Mouse (Mus musculus): ENCODE measurements at regions not wholly inside any gene's neighbourhood (a gene's known extent, or its start where the extent isn't known, plus 50 kb on each side); places are given as distances from the start of the nearest gene placed in this dataset.
A peak's percentile ranks its signal among the peaks of the same experiment; 100 is the strongest.
"Not testable (repeated sequence)": the region's sequence is repeated elsewhere in the genome, so short reads cannot be mapped to it uniquely, and the experiment has no call there.

DNA sequence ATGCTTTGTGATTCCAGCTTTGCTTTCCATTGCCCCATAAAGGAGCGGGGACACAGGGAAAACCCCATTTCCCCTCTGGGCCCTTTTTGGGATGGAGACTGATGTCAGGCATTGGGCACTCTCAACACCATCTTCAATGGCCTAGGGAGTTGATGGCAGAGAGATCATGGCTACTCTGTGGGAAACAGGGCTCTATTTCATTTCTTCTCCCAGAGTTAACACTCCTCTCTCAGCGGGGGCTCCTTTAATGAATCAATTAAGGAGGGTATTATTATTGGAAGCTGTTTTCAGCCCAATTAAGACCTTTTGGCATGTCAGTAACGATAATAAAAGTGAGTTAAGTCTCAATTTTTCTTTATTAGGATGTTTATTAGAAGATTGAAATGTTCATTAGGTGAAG lies 250.4 kb downstream of the Sec16b start:
- DNase-seq: no peak

DNA sequence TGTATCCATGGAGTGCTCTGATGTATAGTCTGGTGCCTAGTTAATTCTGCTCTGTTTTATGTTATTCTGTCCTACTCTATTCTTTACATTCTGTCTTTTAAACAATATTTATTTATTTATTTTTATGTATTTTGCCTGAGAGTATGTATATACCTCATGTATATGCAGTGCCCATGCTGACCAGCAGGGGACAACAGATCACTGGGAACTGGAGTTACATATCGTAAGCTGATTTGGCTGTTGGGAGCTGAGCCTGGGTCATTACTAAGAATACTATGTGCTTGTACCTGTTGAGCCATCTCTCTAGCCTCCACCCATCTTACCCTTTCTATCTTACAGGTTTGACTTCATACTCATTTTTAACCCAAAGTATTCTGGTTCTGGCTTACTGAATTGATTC lies 251.8 kb downstream of the Sec16b start:
- DNase-seq: no peak

DNA sequence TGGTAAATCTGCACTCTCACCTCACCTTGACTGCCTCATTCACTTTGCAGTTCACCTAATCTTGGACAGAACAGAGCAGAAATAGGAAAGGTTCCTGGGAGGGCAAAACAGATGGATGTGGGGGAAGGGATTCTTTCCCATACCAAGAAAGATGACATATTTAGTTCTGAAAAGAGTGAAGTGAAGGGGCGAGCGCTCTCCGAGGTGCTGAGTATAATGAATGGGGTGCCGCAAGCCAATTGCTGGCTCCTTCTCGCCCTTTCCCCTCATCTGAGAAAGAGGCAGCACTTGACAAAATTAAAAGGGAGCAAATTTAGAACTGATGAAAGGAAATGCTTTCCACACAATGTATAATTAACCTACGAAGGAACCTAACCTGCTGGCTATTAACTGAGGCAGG lies 261.7 kb downstream of the Sec16b start:
- peak; percentile 52 for DNase-seq

GRCm38 (mm10) chr1:157797711-157798110 lies 291.2 kb downstream of the Sec16b start:
- no peak for DNase-seq

DNA sequence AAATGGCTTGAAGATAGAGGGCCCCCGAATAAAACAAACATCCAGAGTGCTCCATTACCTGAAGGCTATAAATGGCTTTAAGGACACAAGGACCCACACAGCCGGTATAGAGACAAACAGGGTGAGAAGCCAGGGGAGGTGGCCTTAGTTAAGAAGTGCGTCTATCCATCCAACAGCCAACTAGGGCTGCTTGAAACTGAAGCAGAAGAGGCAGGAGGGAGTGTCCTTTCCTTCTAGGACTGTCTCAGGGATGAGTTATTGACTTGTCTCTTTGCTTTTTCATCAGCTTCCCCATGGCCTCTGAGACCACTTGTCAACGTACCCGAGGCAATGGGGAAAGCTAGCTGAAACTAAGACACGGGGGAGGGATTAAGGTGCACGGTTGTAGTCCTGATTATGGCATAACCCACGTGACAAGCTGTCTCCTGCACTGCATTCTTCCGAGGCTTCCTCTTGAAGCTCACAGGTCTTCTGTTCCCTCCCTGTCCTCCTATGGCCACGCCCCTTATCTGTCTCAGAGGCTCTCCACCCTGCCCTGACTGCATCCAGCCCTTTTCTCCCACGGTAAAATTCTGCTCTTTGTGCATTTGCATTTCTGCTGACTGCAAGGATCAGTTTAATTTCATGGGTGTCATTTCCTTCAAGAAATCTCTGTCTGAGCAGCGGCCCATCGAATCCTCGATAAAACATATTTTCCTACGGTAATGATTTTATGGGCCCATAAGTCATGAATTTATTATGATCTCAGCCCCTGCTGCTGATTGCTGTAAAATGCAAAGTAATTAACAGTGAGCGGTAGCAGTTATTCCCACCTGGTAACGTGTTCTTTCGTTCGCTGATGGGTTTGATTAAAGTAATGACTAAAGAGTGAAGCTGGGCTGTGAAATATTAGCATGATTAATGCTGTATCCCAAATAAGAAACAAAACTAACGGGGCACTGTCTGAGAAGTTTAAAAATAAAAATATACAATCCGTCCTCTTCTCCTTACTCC lies 292.3 kb downstream of the Sec16b start:
- peak; percentile 15 for DNase-seq

GRCm38 (mm10) chr1:157801151-157801550 lies 294.6 kb downstream of the Sec16b start:
- DNase-seq: no peak

DNA sequence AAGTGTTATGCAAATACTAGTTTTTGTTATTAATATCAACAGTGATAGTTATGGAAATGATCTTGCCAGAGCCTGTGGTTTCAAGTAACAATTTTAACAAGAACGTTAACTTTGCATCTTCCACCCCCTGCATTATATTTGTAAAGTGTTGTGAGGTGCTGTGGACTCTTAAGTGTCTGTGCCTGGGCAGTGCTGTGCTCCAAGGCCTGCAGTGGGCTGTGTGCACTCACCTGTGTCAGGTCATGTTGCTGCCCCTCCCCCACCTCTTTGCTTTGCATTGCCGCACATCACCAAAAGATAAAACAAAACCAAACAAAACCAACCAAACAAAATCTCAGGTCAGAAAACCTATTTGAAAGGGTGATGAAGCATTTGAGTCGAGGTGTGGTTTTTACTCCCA lies 297.7 kb downstream of the Sec16b start:
- DNase-seq: no peak

DNA sequence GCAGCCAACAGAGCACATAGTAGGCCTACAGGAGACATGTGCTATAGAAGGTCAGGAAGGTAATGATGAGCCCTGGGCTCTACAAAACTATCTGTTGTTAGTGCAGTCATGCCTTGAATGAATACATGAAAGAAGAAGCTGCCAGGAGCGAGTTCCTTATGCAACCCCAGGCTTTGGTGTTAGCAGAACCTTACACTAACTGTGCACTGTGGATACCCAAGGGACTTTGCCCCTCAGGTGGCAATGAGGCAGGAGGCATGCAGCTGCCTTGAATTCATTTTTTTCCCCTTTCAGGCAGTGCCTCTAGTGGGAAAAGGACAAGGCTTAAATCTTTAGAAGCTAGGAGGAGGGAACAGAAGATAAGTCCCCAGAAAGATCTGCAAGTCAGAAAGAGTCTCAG lies 299.8 kb downstream of the Sec16b start:
- DNase-seq: no peak

DNA sequence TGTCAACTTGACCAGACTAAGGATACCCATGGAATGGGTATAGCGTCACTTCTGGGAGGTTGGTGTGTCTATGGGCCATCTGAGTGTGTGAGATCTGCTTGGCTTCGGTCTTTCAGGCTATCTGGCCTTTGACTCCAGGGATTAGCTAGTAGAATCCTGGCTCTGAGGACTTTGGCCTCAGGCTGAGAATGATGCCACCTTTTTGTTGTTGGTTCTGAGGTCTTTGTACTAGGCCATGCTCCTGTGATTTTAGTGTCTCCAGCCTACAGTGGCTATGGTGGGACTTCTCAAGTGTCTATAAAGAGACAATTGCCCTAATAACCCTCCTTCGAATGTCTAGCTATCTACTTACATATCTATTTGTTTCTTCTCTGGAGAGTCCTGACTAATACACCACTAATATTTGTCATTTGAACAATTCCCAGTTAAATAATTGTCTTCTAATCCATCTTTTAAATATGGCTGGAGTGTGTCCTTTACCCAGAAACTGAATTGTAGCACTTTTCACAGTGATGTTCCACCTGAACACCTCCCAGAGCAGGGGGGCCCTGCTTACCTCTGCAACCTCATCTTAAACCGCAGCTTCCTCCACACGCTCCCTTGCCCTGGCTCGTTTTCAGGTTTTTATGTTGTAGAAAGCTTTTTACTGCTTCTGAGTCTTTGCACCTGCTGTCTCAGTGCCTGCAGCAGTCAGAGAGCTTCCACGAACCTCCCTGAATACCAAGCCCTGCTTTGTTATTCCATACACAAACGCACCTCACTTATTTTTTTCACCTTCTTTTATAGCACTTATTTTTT lies 303.3 kb downstream of the Sec16b start:
- DNase-seq: no peak

DNA sequence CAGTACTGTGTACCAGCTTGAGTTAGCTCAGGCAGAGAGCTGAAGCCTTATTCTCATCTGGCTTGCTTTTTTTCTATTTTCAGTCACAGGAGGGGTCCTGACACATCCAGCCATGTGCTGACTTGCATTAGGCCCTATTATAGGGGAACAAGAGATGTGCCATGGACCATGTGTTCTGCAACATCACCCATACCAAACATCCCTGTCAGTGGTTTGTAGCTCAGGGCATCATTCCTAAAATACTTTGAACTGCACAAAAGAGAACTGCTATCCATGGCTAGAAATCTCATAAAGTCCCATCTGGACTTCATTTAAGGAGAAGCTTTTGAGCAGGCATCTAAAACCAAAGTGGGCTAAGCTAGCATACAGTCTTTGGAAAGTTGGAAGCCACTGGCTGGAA lies 304.1 kb downstream of the Sec16b start:
- no peak for DNase-seq

- DNase-seq: no peak
Measured at GRCm38 (mm10) chr1:157827966-157828365, 321.4 kb downstream of the Sec16b start.

- no peak for DNase-seq
Measured at GRCm38 (mm10) chr1:157831511-157831910, 325.0 kb downstream of the Sec16b start.

- peak; percentile 10 for DNase-seq
Measured at GRCm38 (mm10) chr1:157872775-157873174, 366.2 kb downstream of the Sec16b start.

GRCm38 (mm10) chr1:157875006-157875405 lies 368.5 kb downstream of the Sec16b start:
- no peak for DNase-seq

DNA sequence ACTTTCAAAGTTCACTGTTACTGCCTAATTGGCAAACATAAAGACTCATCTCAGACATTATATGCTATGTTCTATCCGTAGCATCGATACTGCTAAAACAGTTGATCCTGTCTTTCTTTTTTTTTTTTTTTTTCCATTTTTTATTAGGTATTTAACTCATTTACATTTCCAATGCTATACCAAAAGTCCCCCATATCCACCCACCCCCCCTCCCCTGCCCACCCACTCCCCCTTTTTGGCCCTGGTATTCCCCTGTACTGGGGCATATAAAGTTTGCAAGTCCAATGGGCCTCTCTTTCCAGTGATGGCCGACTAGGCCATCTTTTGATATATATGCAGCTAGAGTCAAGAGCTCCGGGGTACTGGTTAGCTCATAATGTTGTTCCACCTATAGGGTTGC lies 370.6 kb downstream of the Sec16b start:
- DNase-seq: not testable (repeated sequence)

GRCm38 (mm10) chr1:157887146-157887545 lies 380.6 kb downstream of the Sec16b start:
- DNase-seq: no peak

- no peak for DNase-seq
Measured at GRCm38 (mm10) chr1:157888573-157888972, 382.0 kb downstream of the Sec16b start.

- no peak for DNase-seq
Measured at GRCm38 (mm10) chr1:157906168-157906567, 399.6 kb downstream of the Sec16b start.

GRCm38 (mm10) chr1:157937800-157938348 lies 418.3 kb downstream of the Brinp2 start:
- DNase-seq: no peak

DNA sequence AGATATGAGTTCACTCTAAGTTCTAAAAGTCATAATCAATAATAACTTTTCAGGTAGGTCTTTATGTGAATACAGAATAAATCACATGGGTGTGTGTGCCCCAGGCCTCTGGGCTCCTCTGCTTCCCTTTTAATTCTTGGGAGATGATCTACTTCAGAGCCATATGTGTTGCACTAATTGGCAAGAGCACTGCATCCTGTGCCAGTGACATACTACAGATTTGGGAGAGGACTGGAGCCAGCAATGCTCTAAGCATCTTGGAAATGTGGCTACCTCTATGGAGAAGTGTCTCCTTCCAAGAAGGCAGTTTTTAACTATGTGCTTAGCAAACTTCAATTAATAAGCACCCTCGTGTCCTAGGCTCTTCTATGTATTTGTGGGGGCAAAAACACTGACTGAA lies 416.6 kb downstream of the Brinp2 start:
- DNase-seq: no peak

DNA sequence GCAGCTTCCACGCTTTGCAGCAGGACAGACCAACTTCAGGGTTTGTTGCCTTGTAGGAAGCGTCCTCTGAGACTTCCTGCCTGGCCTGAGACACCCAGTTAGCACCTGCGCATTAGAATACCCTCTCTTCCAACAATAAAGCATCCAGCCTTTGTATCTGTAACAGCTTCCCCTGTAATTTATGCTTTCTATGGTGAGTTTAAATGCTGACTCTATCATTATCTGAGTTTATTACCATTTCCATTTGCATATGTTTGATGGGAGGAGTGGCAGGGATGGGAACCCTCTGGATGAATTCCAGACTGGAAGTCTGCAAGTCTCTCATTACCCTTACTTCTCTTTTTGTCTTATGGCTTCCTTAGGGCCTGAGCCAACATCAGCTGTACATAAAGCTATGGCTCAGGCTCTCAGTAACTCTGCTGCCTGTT lies 415.8 kb downstream of the Brinp2 start:
- DNase-seq: no peak

GRCm38 (mm10) chr1:157957506-157957905 lies 398.6 kb downstream of the Brinp2 start:
- DNase-seq: no peak

DNA sequence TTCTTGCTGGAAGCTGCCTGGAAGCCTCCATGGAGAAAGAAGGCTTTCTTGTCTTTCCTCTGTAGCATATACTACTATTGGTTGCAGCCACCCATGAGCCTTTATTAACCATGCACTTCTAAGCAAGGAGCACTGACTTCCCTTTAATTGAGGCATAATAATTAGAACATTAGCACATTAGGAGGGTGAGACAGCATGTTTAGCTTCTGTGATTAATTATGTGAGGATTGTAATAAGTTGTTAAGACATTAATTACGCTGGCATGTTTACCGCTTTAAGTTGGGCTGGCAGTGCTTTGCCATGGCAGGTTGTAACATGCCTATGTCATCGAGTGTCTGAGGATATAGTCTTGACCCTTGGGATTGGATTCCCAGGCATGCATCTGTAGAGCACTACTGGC lies 391.7 kb downstream of the Brinp2 start:
- DNase-seq: no peak

All from embryo, embryonic 11 days (tissue).